Mouse (Mus musculus) MEL (cell line): ENCODE results near the gene Ctsa.

Source experiments
- USF1 ChIP-seq: IDR thresholded peaks from 2 replicates; pipeline ENCODE4 v1.6.1; 2014; ENCODE audit warnings: low read depth, mild to moderate bottlenecking, inconsistent platforms, low read length, improper control_type of control experiment, moderate library complexity
- USF2 ChIP-seq, 2 experiments: IDR thresholded peaks; 2 replicates each; pipeline ENCODE4 v1.6.1; 2011 to 2012; ENCODE audit warnings: improper control_type of control experiment in 2 of 2, low read length in 2 of 2, borderline replicate concordance in 1 of 2, inconsistent platforms in 1 of 2, low read depth in 1 of 2, mild to moderate bottlenecking in 1 of 2; ENCODE audit not compliant: insufficient read depth in 1 of 2

DNA sequence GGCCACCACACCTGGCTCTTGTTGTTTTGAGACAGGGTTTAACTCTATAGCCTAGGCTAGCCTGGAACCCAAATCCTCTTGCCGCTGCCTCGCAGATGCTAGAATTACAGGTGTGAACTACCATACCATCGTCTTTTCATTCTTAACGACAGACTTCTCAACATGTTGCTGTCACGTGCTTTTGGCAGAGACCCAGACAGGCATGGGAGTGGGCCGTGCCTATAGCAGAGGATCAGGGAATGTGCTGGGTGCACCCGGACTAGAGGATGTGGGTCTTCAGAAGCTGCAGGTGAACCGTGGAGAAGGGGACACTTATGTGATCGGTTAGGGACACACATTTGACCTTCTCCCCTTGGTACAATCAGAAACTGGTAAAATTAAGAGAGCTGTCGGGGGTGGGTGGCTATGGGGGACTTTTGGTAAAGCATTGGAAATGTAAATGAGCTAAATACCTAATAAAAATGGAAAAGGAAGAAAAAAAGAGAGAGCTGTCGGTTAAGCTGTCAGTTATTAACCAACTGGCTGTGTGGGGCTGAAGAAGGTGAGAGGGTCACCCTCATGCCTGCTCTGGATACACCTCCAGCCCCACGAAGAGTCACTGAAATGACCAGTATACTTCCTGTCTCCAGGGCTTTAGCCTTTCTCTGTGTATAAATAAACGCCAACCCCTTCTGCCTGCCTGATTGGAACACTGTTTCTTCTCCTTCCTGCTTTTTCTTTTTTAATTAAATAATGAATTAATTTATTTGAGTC lies 32.2 kb upstream of the Ctsa start:
- TF ChIP-seq USF2 (IDR thresholded peaks at IDR 0.05; ENCODE audit: borderline replicate concordance in 1 of 2, insufficient read depth in 1 of 2, low read depth in 1 of 2, low read length in 2 of 2) (no peak), USF1 (no peak)
